Mouse (Mus musculus): ENCODE data around the gene Nlk.

DNA sequence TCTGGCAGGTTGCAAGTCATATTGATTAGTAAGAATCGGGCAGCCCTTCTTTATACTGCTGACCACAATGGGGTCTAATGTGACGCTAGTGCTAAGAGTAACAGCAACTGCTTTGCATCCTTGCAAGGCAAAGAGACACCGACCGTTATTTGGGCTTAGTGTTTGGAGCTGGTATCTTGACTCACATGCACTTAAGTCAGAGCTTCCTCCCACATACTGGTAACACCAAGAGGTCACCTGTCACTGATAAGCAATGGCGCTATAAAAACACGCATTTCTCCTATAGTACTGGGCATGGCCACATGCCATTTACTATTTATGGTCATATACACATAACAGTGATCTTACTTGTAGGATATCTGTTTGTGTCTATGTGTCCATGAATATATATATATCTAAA, 114.3 kb downstream of the Nlk start:
- TF ChIP-seq POLR2A (IDR thresholded peaks at IDR 0.05; ENCODE audit: borderline replicate concordance, low read depth, low read length) (no peak), CTCF (IDR thresholded peaks at IDR 0.05; ENCODE audit: low read depth, low read length) (no peak)

Data from bone marrow macrophage, adult 2 months (primary cell).